10 mouse cellular contexts compared by ENCODE assay signal in genomic region chr2:55435721-55436260, GRCm38 (mm10). TPM values are rescaled to one million over a fixed set of nuclear protein-coding genes. Genes with fewer than 3 reads are reported as not detected.
DNase-seq lines count a peak whose midpoint lies in the region; ATAC-seq lines count a peak whose summit lies in the region.
"Had no signal": no experiment of that assay in that cellular context is flagged by ENCODE, and none has a peak within 500 bp of the region (broad histone marks: within the 10 kb centered on the region; RNA-seq: fewer than 3 reads in every experiment).

TSS of gene Kcnj3 (plus strand) at chr2:55435970.

- H3K4me3 ChIP-seq in kidney, embryonic 16.5 days (ENCODE audit: low read length), result peak within 1 kb of the TSS; percentile 43
- peak within 1 kb of the TSS; percentile 64 for H3K4me3 ChIP-seq in heart, embryonic 12.5 days
- peak within 1 kb of the TSS; percentile 54 for H3K4me3 ChIP-seq in midbrain, embryonic 12.5 days
- H3K4me3 ChIP-seq: erythroblast, embryonic 14.5 days had no signal

- no peak for DNase-seq in kidney, adult 11 months
- DNase-seq in embryo, embryonic 9.5 days (ENCODE audit: extremely low spot score), result peak; percentile 39
- peak; percentile 88 for DNase-seq in layer of hippocampus, adult 9-11 months
- no peak for DNase-seq in adrenal gland, adult 2 months
- no peak for DNase-seq in adrenal gland, postnatal 14 days

- WGBS in kidney, embryonic 16.5 days, result under 1% methylated on average over 20 of the region's 20 CpGs
- WGBS in heart, embryonic 12.5 days, result under 1% methylated on average over 20 of the region's 20 CpGs
- under 1% methylated on average over 20 of the region's 20 CpGs for WGBS in midbrain, embryonic 12.5 days

- no peak within 1 kb of the TSS for H3K27ac ChIP-seq in kidney, embryonic 16.5 days (ENCODE audit: low read length)
- H3K27ac ChIP-seq in heart, embryonic 12.5 days (ENCODE audit: poor library complexity, severe bottlenecking), result peak within 1 kb of the TSS; percentile 14; the same call in 1 of the 2 replicates
- no peak within 1 kb of the TSS for H3K27ac ChIP-seq in midbrain, embryonic 12.5 days (replicated peaks)

- ATAC-seq in kidney, embryonic 16.5 days (ENCODE audit: low FRiP score, low TSS enrichment), result peak; percentile 89
- peak; percentile 43; the same call in 1 of the 2 replicates for ATAC-seq in heart, embryonic 12.5 days (ENCODE audit: insufficient number of reproducible peaks, low FRiP score)
- peak; percentile 76 for ATAC-seq in midbrain, embryonic 12.5 days (ENCODE audit: low FRiP score, low read depth)

- no peaks in the 10 kb centered on the region for H3K9me3 ChIP-seq in kidney, embryonic 16.5 days (ENCODE audit: low read length)
- H3K9me3 ChIP-seq in heart, embryonic 12.5 days (replicated peaks), result no peaks in the 10 kb centered on the region
- no peaks in the 10 kb centered on the region for H3K9me3 ChIP-seq in midbrain, embryonic 12.5 days

- peak within 1 kb of the TSS; percentile 59 for H3K4me2 ChIP-seq in kidney, embryonic 16.5 days (replicated peaks; ENCODE audit: low read depth, low read length)
- H3K4me2 ChIP-seq in heart, embryonic 12.5 days, result peak within 1 kb of the TSS; percentile 87
- H3K4me2 ChIP-seq in midbrain, embryonic 12.5 days (replicated peaks), result peak within 1 kb of the TSS; percentile 93

- H3K36me3 ChIP-seq in kidney, embryonic 16.5 days (ENCODE audit: insufficient read depth, low read length), result no peaks in the 10 kb centered on the region
- no peaks in the 10 kb centered on the region for H3K36me3 ChIP-seq in heart, embryonic 12.5 days
- H3K36me3 ChIP-seq in midbrain, embryonic 12.5 days, result no peaks in the 10 kb centered on the region

- H3K27me3 ChIP-seq in kidney, embryonic 16.5 days (ENCODE audit: insufficient read depth, low read length), result peaks cover 43% of the 10 kb centered on the region
- peaks cover 9% of the 10 kb centered on the region; the same call in 1 of the 2 replicates for H3K27me3 ChIP-seq in heart, embryonic 12.5 days (replicated peaks)
- peaks cover 33% of the 10 kb centered on the region for H3K27me3 ChIP-seq in midbrain, embryonic 12.5 days

- H3K9ac ChIP-seq in kidney, embryonic 16.5 days (replicated peaks; ENCODE audit: low read length), result peak within 1 kb of the TSS; percentile 26
- peak within 1 kb of the TSS; percentile 73 for H3K9ac ChIP-seq in heart, embryonic 12.5 days
- peak within 1 kb of the TSS; percentile 55 for H3K9ac ChIP-seq in midbrain, embryonic 12.5 days (replicated peaks)

- H3K4me1 ChIP-seq in kidney, embryonic 16.5 days (ENCODE audit: insufficient read depth, low read length), result peaks cover 21% of the 10 kb centered on the region
- H3K4me1 ChIP-seq in heart, embryonic 12.5 days (replicated peaks), result peaks cover 12% of the 10 kb centered on the region; the same call in 1 of the 2 replicates
- peaks cover 20% of the 10 kb centered on the region for H3K4me1 ChIP-seq in midbrain, embryonic 12.5 days

RNA-seq across cellular contexts. Expression of gene Kcnj3, which starts in this region (rescaled TPM):
- polyA plus RNA-seq in kidney, embryonic 16.5 days (2015; fragmentation: Nextera tagmentation; extraction: Ambion mirVana), result 0.06 TPM in 2 replicates
- 6.3 and 7.0 TPM in 2 replicates for polyA plus RNA-seq in heart, embryonic 12.5 days (2016; fragmentation: Nextera tagmentation; extraction: Ambion mirVana)
- 1.6 TPM in 2 replicates for polyA plus RNA-seq in midbrain, embryonic 12.5 days (2016; fragmentation: Nextera tagmentation; extraction: Ambion mirVana)
- total RNA-seq in adrenal gland, adult 2 months (2021), result under 1 TPM; 0.75 to 0.93 TPM
- polyA plus RNA-seq in adrenal gland, adult 2 months (2012; rRNA removed), result 0.24 and 0.27 TPM in 2 replicates
- 0.56 and 1.2 TPM in 2 replicates for total RNA-seq in adrenal gland, postnatal 14 days (2021)
- polyA plus RNA-seq: C2C12 had no signal

Comparison
In these comparisons a context has a peak if more than half of its experiments do, and no peak if none do; other contexts are left out.
1. Peak in ATAC-seq, H3K4me3 ChIP-seq, H3K9ac ChIP-seq and H3K4me2 ChIP-seq in kidney, embryonic 16.5 days; RNA of the gene not detected or under 1 TPM.
2. DNase-seq: peak in embryo, embryonic 9.5 days (single experiment) and layer of hippocampus, adult 9-11 months (single experiment); none in kidney, adult 11 months (single experiment), adrenal gland, adult 2 months (single experiment) and adrenal gland, postnatal 14 days (single experiment).
3. Peak in every context shown above with its lines, with median percentiles within 50 percentile points of each other: ATAC-seq, H3K4me2 ChIP-seq, H3K4me3 ChIP-seq and H3K9ac ChIP-seq.